Mouse (Mus musculus): ENCODE data around the gene Gm42688. TPM values are rescaled to one million over a fixed set of nuclear protein-coding genes. Genes with fewer than 3 reads are reported as not detected.

Gene Gm42688
- total and polyA plus RNA-seq, 2 experiments from 2014 or later: 2.9 to 7.0 TPM

GRCm38 (mm10) chr6:83095968-83096367, 5.4 kb upstream of the Gm42688 start:
- no peak overlapping the region for H3K9ac ChIP-seq
- WGBS: 37% methylated on average over 6 of the region's 6 CpGs
- no peaks in the 10 kb centered on the region; the same call in 1 of the 2 replicates for H3K27me3 ChIP-seq (ENCODE audit: insufficient read depth, low read length)
- TF ChIP-seq CTCF (IDR thresholded peaks at IDR 0.05; ENCODE audit: low read depth): no peak
- ATAC-seq (no peak), DNase-seq (no peak)
- no peaks in the 10 kb centered on the region for H3K4me1 ChIP-seq (ENCODE audit: insufficient read depth)
- no peak overlapping the region for H3K27ac ChIP-seq (ENCODE audit: low read depth, low read length)
- H3K36me3 ChIP-seq (ENCODE audit: insufficient read depth): no peaks in the 10 kb centered on the region
- H3K4me3 ChIP-seq (ENCODE audit: low read depth, low read length): no peak overlapping the region
- no peaks in the 10 kb centered on the region for H3K9me3 ChIP-seq (ENCODE audit: low read length)
- H3K4me2 ChIP-seq (ENCODE audit: low read depth): no peak overlapping the region

- Histone ChIP-seq H3K9me3 (ENCODE audit: low read length) (no peaks in the 10 kb centered on the region), H3K27ac (ENCODE audit: low read depth, low read length) (no peak overlapping the region), H3K36me3 (ENCODE audit: insufficient read depth) (no peaks in the 10 kb centered on the region), H3K4me1 (ENCODE audit: insufficient read depth) (peaks cover 8% of the 10 kb centered on the region; the same call in 1 of the 2 replicates), H3K4me2 (ENCODE audit: low read depth) (no peak overlapping the region), H3K9ac (no peak overlapping the region), H3K4me3 (ENCODE audit: low read depth, low read length) (no peak overlapping the region), H3K27me3 (ENCODE audit: insufficient read depth, low read length) (no peaks in the 10 kb centered on the region)
- ATAC-seq (no peak), DNase-seq (no peak)
- 78% methylated on average over 2 of the region's 2 CpGs for WGBS
- TF ChIP-seq CTCF (IDR thresholded peaks at IDR 0.05; ENCODE audit: low read depth): no peak
Measured at GRCm38 (mm10) chr6:83098411-83098810, 3.0 kb upstream of the Gm42688 start.

GRCm38 (mm10) chr6:83101688-83102556, 505 bp downstream of the Gm42688 start:
- 7% methylated on average over 74 of the region's 74 CpGs for WGBS
- peaks cover 8% of the 10 kb centered on the region; the same call in 1 of the 2 replicates for H3K4me1 ChIP-seq (ENCODE audit: insufficient read depth)
- H3K27ac ChIP-seq (ENCODE audit: low read depth, low read length): peak overlapping the region; percentile 82
- peak overlapping the region; percentile 99 for H3K4me2 ChIP-seq (ENCODE audit: low read depth)
- peak; percentile 70 for TF ChIP-seq CTCF (IDR thresholded peaks at IDR 0.05; ENCODE audit: low read depth)
- H3K36me3 ChIP-seq (ENCODE audit: insufficient read depth): no peaks in the 10 kb centered on the region; the same call in 1 of the 2 replicates
- DNase-seq: peak; percentile 74
- H3K27me3 ChIP-seq (ENCODE audit: insufficient read depth, low read length): no peaks in the 10 kb centered on the region
- H3K9ac ChIP-seq: peak overlapping the region; percentile 76
- peak; percentile 70 for ATAC-seq
- peak overlapping the region; percentile 66 for H3K4me3 ChIP-seq (ENCODE audit: low read depth, low read length)
- no peaks in the 10 kb centered on the region for H3K9me3 ChIP-seq (ENCODE audit: low read length)

GRCm38 (mm10) chr6:83103130-83103650, 1.8 kb downstream of the Gm42688 start:
- Histone ChIP-seq H3K4me3 (ENCODE audit: low read depth, low read length) (peak overlapping the region; percentile 66), H3K27me3 (ENCODE audit: insufficient read depth, low read length) (no peaks in the 10 kb centered on the region), H3K9me3 (ENCODE audit: low read length) (no peaks in the 10 kb centered on the region), H3K4me2 (ENCODE audit: low read depth) (peak overlapping the region; percentile 99), H3K27ac (ENCODE audit: low read depth, low read length) (peak overlapping the region; percentile 35; the same call in 1 of the 2 replicates), H3K4me1 (ENCODE audit: insufficient read depth) (peaks cover 12% of the 10 kb centered on the region; the same call in 1 of the 2 replicates), H3K9ac (peak overlapping the region; percentile 76), H3K36me3 (ENCODE audit: insufficient read depth) (no peaks in the 10 kb centered on the region; the same call in 1 of the 2 replicates)
- 50% methylated on average over 11 of the region's 11 CpGs for WGBS
- DNase-seq: no peak
- TF ChIP-seq CTCF (IDR thresholded peaks at IDR 0.05; ENCODE audit: low read depth): no peak
- no peak for ATAC-seq

- peaks cover 17% of the 10 kb centered on the region; the same call in 1 of the 2 replicates for H3K4me1 ChIP-seq (ENCODE audit: insufficient read depth)
- no peak overlapping the region for H3K4me2 ChIP-seq (ENCODE audit: low read depth)
- DNase-seq: peak; percentile 73
- no peak for TF ChIP-seq CTCF (IDR thresholded peaks at IDR 0.05; ENCODE audit: low read depth)
- H3K4me3 ChIP-seq (ENCODE audit: low read depth, low read length): no peak overlapping the region
- no peaks in the 10 kb centered on the region for H3K27me3 ChIP-seq (ENCODE audit: insufficient read depth, low read length)
- no peak overlapping the region for H3K9ac ChIP-seq
- H3K9me3 ChIP-seq (ENCODE audit: low read length): no peaks in the 10 kb centered on the region
- 36% methylated on average over 4 of the region's 4 CpGs for WGBS
- no peaks in the 10 kb centered on the region; the same call in 1 of the 2 replicates for H3K36me3 ChIP-seq (ENCODE audit: insufficient read depth)
- ATAC-seq: peak; percentile 65
- H3K27ac ChIP-seq (ENCODE audit: low read depth, low read length): no peak overlapping the region
Measured at GRCm38 (mm10) chr6:83104158-83104557, 2.7 kb downstream of the Gm42688 start.

- peak overlapping the region; percentile 80; the same call in 1 of the 2 replicates for H3K4me3 ChIP-seq (ENCODE audit: low read depth, low read length)
- peak overlapping the region; percentile 90 for H3K4me2 ChIP-seq (ENCODE audit: low read depth)
- ATAC-seq (no peak), DNase-seq (peak; percentile 54)
- H3K27me3 ChIP-seq (ENCODE audit: insufficient read depth, low read length): no peaks in the 10 kb centered on the region
- H3K27ac ChIP-seq (ENCODE audit: low read depth, low read length): peak overlapping the region; percentile 88; the same call in 1 of the 2 replicates
- H3K9me3 ChIP-seq (ENCODE audit: low read length): no peaks in the 10 kb centered on the region
- H3K9ac ChIP-seq: peak overlapping the region; percentile 89; the same call in 1 of the 2 replicates
- peak; percentile 75 for TF ChIP-seq CTCF (IDR thresholded peaks at IDR 0.05; ENCODE audit: low read depth)
- WGBS: 36% methylated on average over 13 of the region's 13 CpGs
- peaks cover 12% of the 10 kb centered on the region; the same call in 1 of the 2 replicates for H3K4me1 ChIP-seq (ENCODE audit: insufficient read depth)
- H3K36me3 ChIP-seq (ENCODE audit: insufficient read depth): no peaks in the 10 kb centered on the region; the same call in 1 of the 2 replicates
Measured at GRCm38 (mm10) chr6:83107566-83108400, 6.4 kb downstream of the Gm42688 start.

Measured in forebrain, postnatal 0 days (tissue).